Mouse (Mus musculus): ENCODE measurements around the gene Foxn3. TPM values are rescaled to one million over a fixed set of nuclear protein-coding genes. Genes with fewer than 3 reads are reported as not detected.

Gene Foxn3
- polyA plus RNA-seq, 1 experiment from 2014 or later: 66.4 TPM

DNA sequence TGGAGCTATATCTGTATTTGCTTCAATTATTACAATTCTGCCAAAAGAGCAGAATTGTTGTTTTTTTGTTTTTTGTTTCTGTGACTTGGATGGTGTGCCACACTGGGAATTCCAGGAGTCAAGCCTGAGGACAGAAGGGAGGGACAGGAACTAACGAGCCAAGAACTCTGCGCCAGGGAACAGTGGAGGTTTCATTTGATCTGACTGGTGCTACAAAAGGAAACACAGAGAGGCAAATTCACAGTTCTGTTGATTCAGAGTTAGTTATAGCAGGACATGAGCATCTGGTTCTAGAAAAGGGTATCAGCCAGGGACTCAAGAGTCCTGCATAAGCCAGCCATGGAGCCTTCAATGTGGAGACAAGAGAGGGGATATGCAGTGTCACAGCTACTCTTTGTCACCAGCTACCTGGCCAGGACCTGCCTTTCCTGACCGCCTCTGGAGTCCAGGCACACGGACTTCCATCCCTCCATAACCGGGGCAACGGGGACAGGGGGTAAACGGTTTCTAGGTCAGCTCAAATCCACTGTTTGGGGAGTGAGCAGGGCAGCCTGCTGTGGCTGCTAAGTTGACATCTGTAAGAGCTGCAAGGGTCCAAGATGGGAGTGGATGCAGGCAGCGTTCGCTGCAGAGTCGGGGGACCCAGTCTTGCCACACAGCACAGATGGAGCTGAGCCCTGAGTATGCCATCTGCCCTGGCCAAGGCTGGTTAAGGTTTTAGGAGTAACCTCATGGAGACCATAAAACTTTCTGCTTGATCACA, 316.2 kb downstream of the Foxn3 start:
- Histone ChIP-seq H3K9ac (ENCODE audit: low read depth, low read length) (no peak overlapping the region), H3K9me3 (replicated peaks; ENCODE audit: control insufficient read depth, low read length, poor library complexity, severe bottlenecking) (no peaks in the 10 kb centered on the region), H3K4me2 (ENCODE audit: low read length) (no peak overlapping the region), H3K4me1 (ENCODE audit: control insufficient read depth, insufficient read depth, low read length) (no peaks in the 10 kb centered on the region; the same call in none of the 2 replicates), H3K36me3 (ENCODE audit: control insufficient read depth, insufficient read depth, low read length) (no peaks in the 10 kb centered on the region), H3K27me3 (ENCODE audit: control insufficient read depth, insufficient read depth, low read depth, low read length) (no peaks in the 10 kb centered on the region), H3K27ac (ENCODE audit: low read length) (no peak overlapping the region), H3K4me3 (ENCODE audit: low read depth, low read length) (no peak overlapping the region)
- WGBS: 69% methylated on average over 10 of the region's 10 CpGs
- no peak for ATAC-seq

DNA sequence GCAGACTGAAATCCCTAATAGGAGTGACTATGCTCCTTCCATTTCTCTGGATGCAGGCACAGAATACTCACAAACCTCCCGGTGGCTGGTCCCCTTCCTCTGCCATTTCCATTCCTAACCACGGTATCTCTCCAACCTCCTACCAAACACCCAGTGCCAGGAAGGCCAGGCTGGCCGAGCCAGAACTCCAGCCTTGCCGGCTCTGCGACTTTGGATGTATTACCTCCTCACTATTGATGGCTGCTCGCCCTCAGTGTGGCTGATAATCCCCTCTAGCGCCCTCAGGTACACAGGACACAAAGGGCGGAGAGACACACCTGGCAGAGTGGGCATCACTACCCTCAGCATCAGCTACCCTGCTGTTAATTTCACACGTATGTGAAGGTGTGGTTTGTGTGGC, 318.7 kb downstream of the Foxn3 start:
- ATAC-seq: no peak
- no peaks in the 10 kb centered on the region for H3K36me3 ChIP-seq (ENCODE audit: control insufficient read depth, insufficient read depth, low read length)
- 87% methylated on average over 9 of the region's 9 CpGs for WGBS
- H3K27ac ChIP-seq (ENCODE audit: low read length): no peak overlapping the region
- no peak overlapping the region for H3K4me2 ChIP-seq (ENCODE audit: low read length)
- H3K9ac ChIP-seq (ENCODE audit: low read depth, low read length): no peak overlapping the region
- peaks cover 11% of the 10 kb centered on the region for H3K4me1 ChIP-seq (ENCODE audit: control insufficient read depth, insufficient read depth, low read length)
- no peaks in the 10 kb centered on the region for H3K27me3 ChIP-seq (ENCODE audit: control insufficient read depth, insufficient read depth, low read depth, low read length)
- no peaks in the 10 kb centered on the region for H3K9me3 ChIP-seq (replicated peaks; ENCODE audit: control insufficient read depth, low read length, poor library complexity, severe bottlenecking)
- H3K4me3 ChIP-seq (ENCODE audit: low read depth, low read length): no peak overlapping the region

DNA sequence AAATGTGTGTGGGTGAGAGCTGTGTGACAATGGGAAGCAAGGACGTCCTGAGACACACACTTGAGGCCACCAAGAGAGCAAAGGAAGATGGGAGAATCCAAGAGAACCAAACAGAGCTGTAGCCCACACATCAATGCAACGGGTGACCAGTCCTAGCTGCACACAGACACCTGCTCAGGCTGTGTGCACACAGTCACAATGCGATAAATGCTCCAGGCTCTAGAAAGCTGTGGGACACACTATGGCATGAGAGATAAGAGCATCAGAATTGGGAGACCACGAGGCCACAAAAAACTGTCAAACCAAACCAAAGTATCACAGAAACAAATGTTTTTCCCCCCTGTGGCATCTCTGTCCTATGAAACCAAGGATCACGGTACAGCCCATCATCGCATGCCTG, 319.1 kb downstream of the Foxn3 start:
- H3K27me3 ChIP-seq (ENCODE audit: control insufficient read depth, insufficient read depth, low read depth, low read length): no peaks in the 10 kb centered on the region
- no peaks in the 10 kb centered on the region for H3K36me3 ChIP-seq (ENCODE audit: control insufficient read depth, insufficient read depth, low read length)
- no peak overlapping the region for H3K9ac ChIP-seq (ENCODE audit: low read depth, low read length)
- no peaks in the 10 kb centered on the region for H3K9me3 ChIP-seq (replicated peaks; ENCODE audit: control insufficient read depth, low read length, poor library complexity, severe bottlenecking)
- ATAC-seq: no peak
- WGBS: 86% methylated on average over 6 of the region's 6 CpGs
- no peak overlapping the region for H3K4me2 ChIP-seq (ENCODE audit: low read length)
- peaks cover 15% of the 10 kb centered on the region for H3K4me1 ChIP-seq (ENCODE audit: control insufficient read depth, insufficient read depth, low read length)
- no peak overlapping the region for H3K4me3 ChIP-seq (ENCODE audit: low read depth, low read length)
- H3K27ac ChIP-seq (ENCODE audit: low read length): no peak overlapping the region

DNA sequence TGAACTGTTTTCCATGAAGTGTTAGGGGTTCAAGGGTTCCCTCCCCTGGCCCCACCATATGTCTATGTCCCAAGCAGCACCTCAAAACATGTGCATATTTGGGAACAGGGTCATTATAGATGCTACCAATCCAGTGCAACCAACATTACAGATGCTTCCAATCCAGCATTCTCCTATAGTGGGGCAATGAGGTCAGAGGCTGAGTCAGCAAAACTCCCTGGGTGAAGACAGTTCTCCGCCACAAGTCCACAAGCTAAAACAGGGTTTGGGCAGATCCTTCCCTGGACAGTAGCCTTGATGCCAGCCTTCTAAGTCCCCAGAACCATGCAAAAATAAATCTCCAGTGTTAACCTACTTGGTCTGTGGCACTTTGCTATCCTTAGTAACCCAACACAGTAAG, 320.1 kb downstream of the Foxn3 start:
- Histone ChIP-seq H3K27me3 (ENCODE audit: control insufficient read depth, insufficient read depth, low read depth, low read length) (no peaks in the 10 kb centered on the region), H3K36me3 (ENCODE audit: control insufficient read depth, insufficient read depth, low read length) (no peaks in the 10 kb centered on the region), H3K9me3 (replicated peaks; ENCODE audit: control insufficient read depth, low read length, poor library complexity, severe bottlenecking) (no peaks in the 10 kb centered on the region), H3K9ac (ENCODE audit: low read depth, low read length) (no peak overlapping the region), H3K4me1 (ENCODE audit: control insufficient read depth, insufficient read depth, low read length) (peaks cover 20% of the 10 kb centered on the region), H3K4me3 (ENCODE audit: low read depth, low read length) (no peak overlapping the region), H3K27ac (ENCODE audit: low read length) (no peak overlapping the region), H3K4me2 (ENCODE audit: low read length) (no peak overlapping the region)
- WGBS: 100% methylated on average over 1 of the region's 1 CpGs
- ATAC-seq: no peak

DNA sequence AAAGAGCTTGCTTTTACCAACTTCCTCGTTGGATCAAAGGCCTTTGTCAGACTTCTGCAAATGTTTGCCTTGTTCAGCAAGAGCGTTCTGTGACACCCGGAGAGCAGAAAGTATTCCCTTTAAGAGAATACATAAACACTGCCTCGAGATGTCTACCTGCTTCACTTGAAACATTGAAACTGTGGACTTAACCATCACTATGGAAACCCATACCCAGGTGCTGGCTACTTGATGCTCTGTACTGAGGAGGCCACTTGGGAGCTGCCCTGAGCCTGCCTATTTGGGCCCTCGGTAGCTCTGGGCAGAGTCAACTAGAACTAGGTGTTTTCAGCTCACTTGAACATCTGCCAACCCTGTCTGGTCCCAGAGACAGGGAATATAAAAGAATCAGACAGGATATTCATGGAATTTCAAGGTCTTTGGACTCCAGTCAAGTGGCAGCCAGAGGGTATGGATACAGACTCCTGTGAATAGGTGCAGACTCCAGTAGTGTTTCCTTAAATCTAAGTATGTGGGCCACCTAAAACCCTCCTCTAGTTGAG, 323.1 kb downstream of the Foxn3 start:
- Histone ChIP-seq H3K4me1 (ENCODE audit: control insufficient read depth, insufficient read depth, low read length) (peaks cover 37% of the 10 kb centered on the region), H3K9ac (ENCODE audit: low read depth, low read length) (no peak overlapping the region), H3K9me3 (replicated peaks; ENCODE audit: control insufficient read depth, low read length, poor library complexity, severe bottlenecking) (no peaks in the 10 kb centered on the region), H3K27ac (ENCODE audit: low read length) (peak overlapping the region; percentile 68), H3K4me3 (ENCODE audit: low read depth, low read length) (no peak overlapping the region), H3K27me3 (ENCODE audit: control insufficient read depth, insufficient read depth, low read depth, low read length) (no peaks in the 10 kb centered on the region), H3K36me3 (ENCODE audit: control insufficient read depth, insufficient read depth, low read length) (no peaks in the 10 kb centered on the region), H3K4me2 (ENCODE audit: low read length) (no peak overlapping the region; the same call in 1 of the 2 replicates)
- 31% methylated on average over 5 of the region's 5 CpGs for WGBS
- ATAC-seq: peak; percentile 39; the same call in 1 of the 2 replicates

DNA sequence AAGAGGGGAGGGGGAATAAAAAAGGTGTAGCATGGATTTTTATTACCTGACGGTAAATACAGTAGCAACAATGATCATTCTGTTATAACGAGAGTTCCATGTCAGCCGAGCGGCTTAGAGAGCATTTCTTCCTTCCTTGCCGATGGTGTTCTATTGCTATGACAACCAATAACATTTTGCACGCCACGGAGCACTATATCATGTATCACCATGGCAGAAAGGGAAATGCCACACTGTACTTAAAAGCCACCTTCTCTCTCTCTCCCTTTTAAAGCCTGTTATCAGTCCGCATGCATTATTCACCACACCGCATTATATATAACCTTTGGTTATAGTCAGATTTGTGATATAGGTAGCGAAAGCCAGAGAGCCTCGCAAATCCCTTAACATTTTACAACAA, 323.6 kb downstream of the Foxn3 start:
- H3K4me1 ChIP-seq (ENCODE audit: control insufficient read depth, insufficient read depth, low read length): peaks cover 41% of the 10 kb centered on the region
- WGBS: 35% methylated on average over 11 of the region's 11 CpGs
- peak overlapping the region; percentile 28; the same call in 1 of the 2 replicates for H3K4me2 ChIP-seq (ENCODE audit: low read length)
- ATAC-seq: peak; percentile 84
- H3K4me3 ChIP-seq (ENCODE audit: low read depth, low read length): no peak overlapping the region
- no peak overlapping the region for H3K9ac ChIP-seq (ENCODE audit: low read depth, low read length)
- H3K36me3 ChIP-seq (ENCODE audit: control insufficient read depth, insufficient read depth, low read length): no peaks in the 10 kb centered on the region
- H3K27ac ChIP-seq (ENCODE audit: low read length): peak overlapping the region; percentile 68
- no peaks in the 10 kb centered on the region for H3K27me3 ChIP-seq (ENCODE audit: control insufficient read depth, insufficient read depth, low read depth, low read length)
- no peaks in the 10 kb centered on the region for H3K9me3 ChIP-seq (replicated peaks; ENCODE audit: control insufficient read depth, low read length, poor library complexity, severe bottlenecking)

DNA sequence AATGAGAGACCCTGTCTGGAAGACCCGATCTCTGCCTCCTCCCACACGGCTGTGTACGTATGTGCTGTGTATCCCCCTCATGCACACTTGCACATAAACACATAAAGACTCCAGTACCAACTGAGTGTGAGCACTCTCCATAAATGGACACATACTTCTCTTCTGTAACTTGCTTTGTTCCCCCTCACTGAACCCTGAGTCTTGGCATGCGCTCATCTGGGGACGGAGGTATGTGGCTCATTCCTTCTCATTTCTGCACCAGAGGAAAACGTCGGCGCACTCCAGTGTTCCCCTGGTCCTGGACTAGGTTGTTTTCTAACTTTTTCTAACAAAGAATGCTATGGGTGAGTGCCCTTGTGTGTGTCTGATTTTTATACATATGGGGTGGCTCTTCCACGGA, 325.9 kb downstream of the Foxn3 start:
- Histone ChIP-seq H3K4me2 (ENCODE audit: low read length) (no peak overlapping the region), H3K9ac (ENCODE audit: low read depth, low read length) (no peak overlapping the region)
- WGBS: 91% methylated on average over 9 of the region's 9 CpGs

DNA sequence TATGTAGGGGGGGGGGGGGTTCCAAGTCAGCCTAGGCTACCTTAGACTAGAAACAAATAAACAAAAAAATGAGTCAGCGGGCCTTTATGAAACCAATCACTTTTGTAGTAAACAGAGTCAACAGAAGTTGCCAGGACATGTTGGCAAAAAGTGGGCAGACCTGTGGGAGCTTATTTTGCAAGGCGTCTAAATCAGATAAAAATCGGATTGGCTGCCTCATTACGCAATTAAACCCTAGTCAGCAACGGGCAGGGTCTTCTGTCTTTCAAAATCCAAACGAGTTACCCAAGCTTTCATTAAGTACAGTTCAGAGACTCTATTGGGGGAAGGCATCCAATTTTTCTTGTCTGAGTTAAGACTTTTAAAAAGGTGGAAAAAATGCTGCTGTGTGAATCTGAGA, 329.0 kb downstream of the Foxn3 start:
- Histone ChIP-seq H3K9ac (ENCODE audit: low read depth, low read length) (no peak overlapping the region), H3K4me1 (ENCODE audit: control insufficient read depth, insufficient read depth, low read length) (peaks cover 53% of the 10 kb centered on the region), H3K4me2 (ENCODE audit: low read length) (no peak overlapping the region), H3K9me3 (replicated peaks; ENCODE audit: control insufficient read depth, low read length, poor library complexity, severe bottlenecking) (no peaks in the 10 kb centered on the region), H3K36me3 (ENCODE audit: control insufficient read depth, insufficient read depth, low read length) (no peaks in the 10 kb centered on the region), H3K27me3 (ENCODE audit: control insufficient read depth, insufficient read depth, low read depth, low read length) (no peaks in the 10 kb centered on the region), H3K27ac (ENCODE audit: low read length) (no peak overlapping the region), H3K4me3 (ENCODE audit: low read depth, low read length) (no peak overlapping the region)
- WGBS: 58% methylated on average over 6 of the region's 6 CpGs
- no peak for ATAC-seq

More for the DNA sequence above, 325.9 kb downstream of the Foxn3 start:
- Histone ChIP-seq H3K36me3 (ENCODE audit: control insufficient read depth, insufficient read depth, low read length) (no peaks in the 10 kb centered on the region), H3K27ac (ENCODE audit: low read length) (no peak overlapping the region), H3K27me3 (ENCODE audit: control insufficient read depth, insufficient read depth, low read depth, low read length) (no peaks in the 10 kb centered on the region), H3K9me3 (replicated peaks; ENCODE audit: control insufficient read depth, low read length, poor library complexity, severe bottlenecking) (no peaks in the 10 kb centered on the region), H3K4me3 (ENCODE audit: low read depth, low read length) (no peak overlapping the region), H3K4me1 (ENCODE audit: control insufficient read depth, insufficient read depth, low read length) (peaks cover 49% of the 10 kb centered on the region)
- ATAC-seq: no peak

DNA sequence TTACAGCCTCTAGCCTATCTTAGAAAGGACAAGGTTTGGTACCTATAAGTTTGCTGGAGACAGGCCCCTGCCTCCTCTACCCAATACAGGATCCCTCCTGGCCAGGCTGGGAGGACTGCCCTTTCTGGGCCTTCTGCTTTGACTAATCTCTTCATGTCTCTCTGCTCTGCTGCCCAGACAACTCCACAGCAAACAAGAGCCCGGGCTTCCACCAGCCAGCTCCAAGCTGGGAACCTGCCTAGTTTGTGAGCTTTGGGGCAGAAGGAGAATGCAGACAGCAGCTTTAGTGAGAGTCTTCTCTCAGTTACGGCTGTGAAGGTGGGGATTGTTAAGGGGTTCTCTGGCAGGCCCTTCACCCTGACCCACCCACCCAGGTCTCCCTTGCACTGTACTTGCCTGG, 330.0 kb downstream of the Foxn3 start:
- H3K4me3 ChIP-seq (ENCODE audit: low read depth, low read length): no peak overlapping the region
- no peak overlapping the region for H3K9ac ChIP-seq (ENCODE audit: low read depth, low read length)
- no peak overlapping the region for H3K4me2 ChIP-seq (ENCODE audit: low read length)
- no peak for ATAC-seq
- 37% methylated on average over 2 of the region's 2 CpGs for WGBS
- no peaks in the 10 kb centered on the region for H3K27me3 ChIP-seq (ENCODE audit: control insufficient read depth, insufficient read depth, low read depth, low read length)
- no peaks in the 10 kb centered on the region for H3K9me3 ChIP-seq (replicated peaks; ENCODE audit: control insufficient read depth, low read length, poor library complexity, severe bottlenecking)
- no peaks in the 10 kb centered on the region for H3K36me3 ChIP-seq (ENCODE audit: control insufficient read depth, insufficient read depth, low read length)
- peaks cover 50% of the 10 kb centered on the region for H3K4me1 ChIP-seq (ENCODE audit: control insufficient read depth, insufficient read depth, low read length)
- no peak overlapping the region for H3K27ac ChIP-seq (ENCODE audit: low read length)

Measured in midbrain, embryonic 16.5 days (tissue).